Mouse (Mus musculus): ENCODE data around the gene Rbm12b1. TPM values are rescaled to one million over a fixed set of nuclear protein-coding genes. Genes with fewer than 3 reads are reported as not detected.
"Not testable (repeated sequence)": the region's sequence is repeated elsewhere in the genome, so short reads cannot be mapped to it uniquely, and the experiment has no call there.

The Rbm12b1 gene
- polyA plus RNA-seq (2015; fragmentation: Nextera tagmentation; extraction: Ambion mirVana), result 6.4 TPM in 2 replicates

GRCm38 (mm10) chr4:12140141-12140567 lies at the start of gene Rbm12b1:
Gene Rbm12b1 (plus strand): TSS chr4:12140264.
- not testable (repeated sequence) for H3K4me1 ChIP-seq (ENCODE audit: insufficient read depth, low read length); H3K36me3 ChIP-seq (ENCODE audit: insufficient read depth, low read length); H3K27ac ChIP-seq (ENCODE audit: low read length); H3K9me3 ChIP-seq (ENCODE audit: low read length); H3K27me3 ChIP-seq (ENCODE audit: insufficient read depth, low read length)
- peak; percentile 98 for ATAC-seq (ENCODE audit: low FRiP score, low TSS enrichment)
- H3K4me2 ChIP-seq (replicated peaks; ENCODE audit: low read depth, low read length), result peak within 1 kb of the TSS; percentile 53
- WGBS, result 6% methylated on average over 17 of the region's 32 CpGs
- H3K4me3 ChIP-seq (ENCODE audit: low read length), result peak within 1 kb of the TSS; percentile 44
- peak within 1 kb of the TSS; percentile 38; the same call in 1 of the 2 replicates for H3K9ac ChIP-seq (replicated peaks; ENCODE audit: low read length)

- not testable (repeated sequence) for H3K27me3 ChIP-seq (ENCODE audit: insufficient read depth, low read length); H3K36me3 ChIP-seq (ENCODE audit: insufficient read depth, low read length); H3K27ac ChIP-seq (ENCODE audit: low read length); H3K4me1 ChIP-seq (ENCODE audit: insufficient read depth, low read length)
- H3K4me3 ChIP-seq (ENCODE audit: low read length), result peak overlapping the region; percentile 42
- peaks cover 11% of the 10 kb centered on the region for H3K9me3 ChIP-seq (ENCODE audit: low read length)
- ATAC-seq (ENCODE audit: low FRiP score, low TSS enrichment), result peak; percentile 92
- peak overlapping the region; percentile 38; the same call in 1 of the 2 replicates for H3K9ac ChIP-seq (replicated peaks; ENCODE audit: low read length)
- H3K4me2 ChIP-seq (replicated peaks; ENCODE audit: low read depth, low read length), result peak overlapping the region; percentile 53
- 11% methylated on average over 20 of the region's 40 CpGs for WGBS
Measured at GRCm38 (mm10) chr4:12140592-12141062, 563 bp downstream of the Rbm12b1 start.

- H3K36me3 ChIP-seq (ENCODE audit: insufficient read depth, low read length), result not testable (repeated sequence)
Measured at GRCm38 (mm10) chr4:12141516-12141915, 1.5 kb downstream of the Rbm12b1 start.

GRCm38 (mm10) chr4:12147660-12148059 lies 7.6 kb downstream of the Rbm12b1 start:
- Histone ChIP-seq H3K27ac (ENCODE audit: low read length) (no peak overlapping the region), H3K27me3 (ENCODE audit: insufficient read depth, low read length) (no peaks in the 10 kb centered on the region), H3K9me3 (ENCODE audit: low read length) (peaks cover 11% of the 10 kb centered on the region), H3K9ac (replicated peaks; ENCODE audit: low read length) (no peak overlapping the region), H3K4me1 (ENCODE audit: insufficient read depth, low read length) (no peaks in the 10 kb centered on the region), H3K4me2 (replicated peaks; ENCODE audit: low read depth, low read length) (no peak overlapping the region), H3K4me3 (ENCODE audit: low read length) (no peak overlapping the region), H3K36me3 (ENCODE audit: insufficient read depth, low read length) (peaks cover 27% of the 10 kb centered on the region)
- ATAC-seq (ENCODE audit: low FRiP score, low TSS enrichment), result no peak

More at GRCm38 (mm10) chr4:12141516-12141915, 1.5 kb downstream of the Rbm12b1 start:
- not testable (repeated sequence) for ATAC-seq (ENCODE audit: low FRiP score, low TSS enrichment); H3K4me3 ChIP-seq (ENCODE audit: low read length); H3K4me2 ChIP-seq (replicated peaks; ENCODE audit: low read depth, low read length); H3K27ac ChIP-seq (ENCODE audit: low read length); H3K4me1 ChIP-seq (ENCODE audit: insufficient read depth, low read length); H3K27me3 ChIP-seq (ENCODE audit: insufficient read depth, low read length); H3K9ac ChIP-seq (replicated peaks; ENCODE audit: low read length)
- 90% methylated on average over 5 of the region's 7 CpGs for WGBS
- H3K9me3 ChIP-seq (ENCODE audit: low read length), result peaks cover 12% of the 10 kb centered on the region

- peak overlapping the region; percentile 75 for H3K4me2 ChIP-seq (replicated peaks; ENCODE audit: low read depth, low read length)
- H3K36me3 ChIP-seq (ENCODE audit: insufficient read depth, low read length), result peaks cover 16% of the 10 kb centered on the region; the same call in 1 of the 2 replicates
- 11% methylated on average over 9 of the region's 9 CpGs for WGBS
- ATAC-seq (ENCODE audit: low FRiP score, low TSS enrichment), result no peak
- peak overlapping the region; percentile 91 for H3K9ac ChIP-seq (replicated peaks; ENCODE audit: low read length)
- H3K4me3 ChIP-seq (ENCODE audit: low read length), result peak overlapping the region; percentile 84
- peak overlapping the region; percentile 80 for H3K27ac ChIP-seq (ENCODE audit: low read length)
- H3K9me3 ChIP-seq (ENCODE audit: low read length), result no peaks in the 10 kb centered on the region
- H3K4me1 ChIP-seq (ENCODE audit: insufficient read depth, low read length), result peaks cover 8% of the 10 kb centered on the region
- no peaks in the 10 kb centered on the region for H3K27me3 ChIP-seq (ENCODE audit: insufficient read depth, low read length)
Measured at GRCm38 (mm10) chr4:12170986-12171317, 30.9 kb downstream of the Rbm12b1 start.

GRCm38 (mm10) chr4:12171318-12172091 lies 31.4 kb downstream of the Rbm12b1 start, which contains the start of gene Fam92a:
Gene Fam92a (minus strand): TSS chr4:12172015.
- peak within 1 kb of the TSS; percentile 84 for H3K4me3 ChIP-seq (ENCODE audit: low read length)
- peaks cover 10% of the 10 kb centered on the region; the same call in 1 of the 2 replicates for H3K36me3 ChIP-seq (ENCODE audit: insufficient read depth, low read length)
- peak within 1 kb of the TSS; percentile 91 for H3K9ac ChIP-seq (replicated peaks; ENCODE audit: low read length)
- peaks cover 8% of the 10 kb centered on the region for H3K4me1 ChIP-seq (ENCODE audit: insufficient read depth, low read length)
- H3K27ac ChIP-seq (ENCODE audit: low read length), result peak within 1 kb of the TSS; percentile 80
- under 1% methylated on average over 70 of the region's 74 CpGs for WGBS
- H3K27me3 ChIP-seq (ENCODE audit: insufficient read depth, low read length), result no peaks in the 10 kb centered on the region
- peak within 1 kb of the TSS; percentile 75 for H3K4me2 ChIP-seq (replicated peaks; ENCODE audit: low read depth, low read length)
- no peaks in the 10 kb centered on the region for H3K9me3 ChIP-seq (ENCODE audit: low read length)
- peak; percentile 96 for ATAC-seq (ENCODE audit: low FRiP score, low TSS enrichment)

GRCm38 (mm10) chr4:12178992-12179391 lies 38.9 kb downstream of the Rbm12b1 start:
- ATAC-seq (ENCODE audit: low FRiP score, low TSS enrichment), result no peak
- no peak overlapping the region for H3K4me3 ChIP-seq (ENCODE audit: low read length)
- H3K36me3 ChIP-seq (ENCODE audit: insufficient read depth, low read length), result no peaks in the 10 kb centered on the region
- no peak overlapping the region for H3K27ac ChIP-seq (ENCODE audit: low read length)
- no peaks in the 10 kb centered on the region for H3K9me3 ChIP-seq (ENCODE audit: low read length)
- no peak overlapping the region for H3K9ac ChIP-seq (replicated peaks; ENCODE audit: low read length)
- no peak overlapping the region for H3K4me2 ChIP-seq (replicated peaks; ENCODE audit: low read depth, low read length)
- no peaks in the 10 kb centered on the region for H3K4me1 ChIP-seq (ENCODE audit: insufficient read depth, low read length)
- H3K27me3 ChIP-seq (ENCODE audit: insufficient read depth, low read length), result no peaks in the 10 kb centered on the region
- WGBS, result 94% methylated on average over 10 of the region's 10 CpGs

Other genes starting within 250 kb of the Rbm12b1 start
- gene Gm10604, start 159.0 kb upstream of the Rbm12b1 start, polyA plus RNA-seq (2015; fragmentation: Nextera tagmentation; extraction: Ambion mirVana), result 0.17 and 0.28 TPM in 2 replicates
- gene Rbm12b2, start 50.8 kb upstream of the Rbm12b1 start, polyA plus RNA-seq (2015; fragmentation: Nextera tagmentation; extraction: Ambion mirVana), result 10.7 and 12.5 TPM in 2 replicates
- gene Fam92a, start 31.8 kb downstream of the Rbm12b1 start, polyA plus RNA-seq (2015; fragmentation: Nextera tagmentation; extraction: Ambion mirVana), result 63.6 and 75.5 TPM in 2 replicates

Data from kidney, embryonic 16.5 days (tissue).